Mouse (Mus musculus) stomach, postnatal 0 days (tissue): Measurements from ENCODE around the gene Upk1b.

Source experiments
- CTCF ChIP-seq: IDR thresholded peaks from 2 replicates; pipeline ENCODE4 v1.5.1; 2016; ENCODE audit warnings: antibody characterized with exemption, low read depth, mild to moderate bottlenecking, moderate library complexity
- EP300 ChIP-seq: optimal IDR thresholded peaks from 2 replicates; pipeline ENCODE3; 2016; ENCODE audit warnings: antibody characterized with exemption

DNA sequence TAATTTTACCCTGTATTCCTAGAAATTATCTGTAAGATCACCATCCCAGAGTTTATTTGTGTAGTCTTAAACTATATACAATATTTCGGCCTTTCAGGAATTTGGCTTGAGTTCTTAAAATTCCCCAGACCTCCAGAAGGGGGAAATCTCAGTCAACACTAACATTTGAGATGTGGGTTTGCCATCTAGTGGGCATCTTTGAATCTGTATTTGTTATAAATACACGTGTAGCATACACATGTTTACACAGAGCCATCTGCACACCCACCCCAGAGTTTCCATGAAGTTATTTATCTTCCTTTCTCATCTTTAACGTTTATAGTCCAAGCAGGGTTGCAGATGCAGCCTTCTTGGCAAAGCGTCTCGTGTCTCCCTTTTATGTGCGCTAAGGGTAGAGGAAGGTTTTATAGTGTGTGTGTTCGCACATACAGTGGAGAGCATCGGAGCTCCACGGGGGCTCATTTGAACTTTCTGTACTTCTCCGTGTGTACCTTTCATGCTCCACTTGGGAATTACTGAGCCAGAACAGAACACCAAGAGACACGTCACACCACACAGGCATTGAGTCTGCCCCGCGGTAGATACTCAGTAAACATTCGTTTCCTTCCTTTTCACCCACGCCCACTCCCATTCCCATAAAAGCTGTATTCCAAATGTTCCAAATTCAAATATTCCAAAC lies 70.4 kb downstream of the Upk1b start:
- TF ChIP-seq CTCF = peak; percentile 92
- no peak for TF ChIP-seq EP300
